Mouse (Mus musculus) urinary bladder, postnatal 0 days (tissue): Measurements from ENCODE around the gene Vti1a. TPM values are rescaled to one million over a fixed set of nuclear protein-coding genes. Genes with fewer than 3 reads are reported as not detected.

Experiments used
- polyA plus RNA-seq: library from polyadenylated mRNA; unstranded; fragments of >200 nt; fragmentation: Nextera tagmentation; extraction: Ambion mirVana; gene quantifications from 2 replicates; pipeline ENCODE4 v1.2.1, GENCODE M21; 2015

Gene Vti1a
- polyA plus RNA-seq, result 17.6 and 20.4 TPM in 2 replicates

GRCm38 (mm10) chr19:55316109-55316714 lies at the start of gene Vti1a:
TSS of gene Vti1a (plus strand) at chr19:55316295.

GRCm38 (mm10) chr19:55315452-55316108 lies 515 bp upstream of the Vti1a start, which contains the start of gene Zdhhc6:
TSS of gene Zdhhc6 (minus strand) at chr19:55316032.

Other genes starting within 250 kb of the Vti1a start
- gene Gpam, start 189.1 kb upstream of the Vti1a start, polyA plus RNA-seq, result 16.5 and 18.5 TPM in 2 replicates
- 0.10 and 0.16 TPM in 2 replicates for gene Tectb, start 135.6 kb upstream of the Vti1a start, polyA plus RNA-seq
- gene Gucy2g, start 75.1 kb upstream of the Vti1a start, polyA plus RNA-seq, result 0.04 and 0.10 TPM in 2 replicates
- gene Acsl5, start 64.4 kb upstream of the Vti1a start, polyA plus RNA-seq, result 46.9 and 51.1 TPM in 2 replicates
- 49.2 and 55.8 TPM in 2 replicates for gene Zdhhc6, start 263 bp upstream of the Vti1a start, polyA plus RNA-seq